Mouse (Mus musculus): ENCODE results near the gene Adgrf1.

DNA sequence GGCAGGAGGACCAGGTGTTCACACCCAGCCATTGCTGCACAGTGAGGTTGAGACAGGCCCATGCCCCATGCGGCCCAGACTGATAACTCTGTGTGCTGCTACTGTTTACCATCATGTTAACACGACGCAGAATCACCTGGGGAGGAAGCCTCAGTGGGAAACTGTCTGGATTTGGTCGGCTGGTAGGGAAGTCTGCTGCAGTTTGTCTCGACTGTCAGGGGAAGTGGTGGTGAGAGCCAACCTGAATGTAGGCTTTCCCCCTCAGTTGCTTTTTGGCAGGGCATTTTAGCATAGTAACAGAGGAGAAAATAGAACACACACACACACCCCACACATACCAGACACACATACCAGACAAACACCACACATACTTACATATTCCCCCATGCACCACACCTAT, 12.7 kb downstream of the Adgrf1 start:
- TF ChIP-seq POLR2A (IDR thresholded peaks at IDR 0.05; ENCODE audit: insufficient read length, low read depth) (no peak), USF1 (IDR thresholded peaks at IDR 0.05; ENCODE audit: low read depth) (no peak)

Data from myocyte (in vitro differentiated cells).